Mouse (Mus musculus) midbrain, embryonic 11.5 days (tissue): Measurements from ENCODE around the gene Mast4. TPM values are rescaled to one million over a fixed set of nuclear protein-coding genes. Genes with fewer than 3 reads are reported as not detected.

Experiments
- ATAC-seq: fragments of 200-750 bp; cut with Nextera tagmentation; 2 replicates; pipeline ENCODE4 v1.8.0; 2017; ENCODE audit warnings: moderate TSS enrichment, moderate library complexity; ENCODE audit not compliant: low FRiP score
- DNase-seq: peaks from one replicate; pipeline ENCODE4 v3.0.0; 2015; ENCODE audit warnings: low spot score; ENCODE audit errors: missing footprints
- H3K27ac ChIP-seq: fragments of 300-500 bp; sonication (generic); 2 replicates; pipeline ENCODE4 v1.5.1; 2014; ENCODE audit warnings: low read depth, low read length
- H3K27me3 ChIP-seq: fragments of 300-500 bp; sonication (generic); 2 replicates; pipeline ENCODE4 v1.6.1; 2014; ENCODE audit warnings: mild to moderate bottlenecking, low read length, moderate library complexity, mixed read lengths; ENCODE audit not compliant: control insufficient read depth, insufficient read depth
- H3K36me3 ChIP-seq: fragments of 300-500 bp; sonication (generic); 2 replicates; pipeline ENCODE4 v1.6.1; 2014; ENCODE audit warnings: mild to moderate bottlenecking, low read length, moderate library complexity, mixed read lengths; ENCODE audit not compliant: control insufficient read depth, insufficient read depth
- H3K4me1 ChIP-seq: fragments of 300-500 bp; sonication (generic); 2 replicates; pipeline ENCODE4 v1.6.1; 2014; ENCODE audit warnings: low read length; ENCODE audit not compliant: control insufficient read depth, insufficient read depth
- H3K4me2 ChIP-seq: fragments of 300-500 bp; sonication (generic); 2 replicates; pipeline ENCODE4 v1.6.1; 2014; ENCODE audit warnings: mild to moderate bottlenecking, moderate library complexity
- H3K4me3 ChIP-seq: fragments of 300-500 bp; sonication (generic); 2 replicates; pipeline ENCODE4 v1.5.1; 2014; ENCODE audit warnings: low read depth, low read length
- H3K9ac ChIP-seq: fragments of 300-500 bp; sonication (generic); 2 replicates; pipeline ENCODE4 v1.6.1; 2014; ENCODE audit warnings: low read length
- H3K9me3 ChIP-seq: fragments of 300-500 bp; sonication (generic); 2 replicates; pipeline ENCODE4 v1.6.1; 2016; ENCODE audit warnings: low read length; ENCODE audit not compliant: control insufficient read depth
- WGBS: fragments of 180-500 bp; shearing (Covaris S2); extraction: QIAGEN DNeasy Blood & Tissue Kit; methylation state at CpG from one replicate; pipeline ENCODE4 v1.1.7; 2014; 5-methylcytosine and 5-hydroxymethylcytosine counted together
- polyA plus RNA-seq: library from polyadenylated mRNA; unstranded; fragments of >200 nt; fragmentation: Nextera tagmentation; extraction: Ambion mirVana; gene quantifications from 2 replicates; pipeline ENCODE4 v1.2.1, GENCODE M21; 2014

Mast4 gene
- polyA plus RNA-seq, 1 experiment from 2014 or later, result 20.4 TPM

DNA sequence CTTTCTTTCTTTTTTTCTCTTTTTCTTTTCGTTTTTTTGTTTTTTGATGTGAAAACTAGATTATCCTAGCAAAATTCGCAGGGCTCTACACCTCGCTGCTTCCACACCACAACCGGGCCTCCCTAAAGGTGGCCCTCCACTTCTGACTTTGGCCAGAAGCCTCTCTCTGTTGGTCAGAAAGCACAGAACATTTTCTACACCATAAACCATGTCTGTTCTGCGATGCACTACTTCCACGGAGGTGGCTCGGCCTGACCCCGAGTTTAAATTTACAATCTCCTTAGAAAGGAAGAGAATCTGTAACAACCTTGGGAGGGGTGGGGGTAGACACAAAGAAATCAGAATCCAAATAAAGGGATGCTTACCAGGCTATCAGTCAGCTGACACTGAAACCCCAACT, 458.8 kb downstream of the Mast4 start:
- H3K9me3 ChIP-seq, result no peaks in the 10 kb centered on the region
- DNase-seq, result no peak
- no peak overlapping the region for H3K9ac ChIP-seq
- no peaks in the 10 kb centered on the region for H3K36me3 ChIP-seq
- no peak overlapping the region for H3K4me2 ChIP-seq
- H3K4me3 ChIP-seq, result no peak overlapping the region
- H3K27me3 ChIP-seq, result no peaks in the 10 kb centered on the region
- WGBS, result 70% methylated on average over 8 of the region's 8 CpGs
- H3K4me1 ChIP-seq, result peaks cover 6% of the 10 kb centered on the region
- H3K27ac ChIP-seq, result no peak overlapping the region
- no peak for ATAC-seq

DNA sequence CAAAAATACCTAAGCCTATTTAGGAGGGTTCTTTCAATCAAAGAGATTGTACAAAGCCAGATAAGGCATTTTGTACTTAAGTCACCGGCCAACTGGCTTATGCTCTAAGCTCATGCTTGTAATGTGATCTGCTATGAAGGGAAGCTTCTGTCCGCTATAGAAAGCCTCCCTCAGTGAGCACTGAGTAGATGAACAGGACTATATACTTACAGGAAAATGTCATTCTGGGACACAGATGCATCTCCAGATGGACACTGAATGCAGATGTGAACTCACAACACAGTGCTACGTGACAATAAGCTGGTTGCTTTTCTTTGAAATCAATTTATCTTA, 459.2 kb downstream of the Mast4 start:
- Histone ChIP-seq H3K4me1 (peaks cover 6% of the 10 kb centered on the region), H3K4me3 (no peak overlapping the region), H3K9ac (no peak overlapping the region), H3K4me2 (no peak overlapping the region), H3K27me3 (no peaks in the 10 kb centered on the region), H3K27ac (no peak overlapping the region), H3K36me3 (no peaks in the 10 kb centered on the region), H3K9me3 (no peaks in the 10 kb centered on the region)
- ATAC-seq, result no peak
- WGBS, result 49% methylated on average over 3 of the region's 3 CpGs
- no peak for DNase-seq

DNA sequence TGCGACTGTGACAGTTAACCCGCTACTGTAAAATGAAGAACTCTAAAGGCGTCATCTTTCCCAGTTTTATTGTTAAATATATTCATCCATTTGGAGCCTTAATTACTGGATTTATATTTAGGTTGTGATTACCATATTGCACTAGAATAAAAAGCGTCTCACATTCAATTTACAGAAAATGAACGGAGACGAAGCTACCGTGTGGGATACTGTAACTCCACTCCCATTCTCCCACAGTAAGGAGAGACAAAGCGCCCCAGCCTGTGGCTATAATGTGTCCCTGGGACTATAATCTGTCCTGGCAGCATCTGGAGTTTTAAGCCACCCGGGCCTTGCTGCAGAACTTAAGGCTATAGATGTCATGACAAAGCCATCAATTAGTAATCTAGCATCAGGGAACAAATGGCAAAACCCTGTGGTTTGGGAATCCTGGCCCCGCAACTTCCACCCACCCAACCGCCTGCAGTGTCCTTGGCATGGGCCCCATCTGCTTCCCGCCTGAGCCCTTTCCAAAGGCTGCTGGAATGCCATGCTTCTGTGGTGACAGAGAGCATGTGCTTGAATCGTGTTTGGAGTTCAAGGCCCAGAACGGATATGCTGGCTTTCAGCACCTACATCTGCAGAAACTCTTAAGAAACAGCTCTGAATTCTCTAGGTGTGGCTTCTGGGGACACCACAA, 459.7 kb downstream of the Mast4 start:
- H3K27ac ChIP-seq, result no peak overlapping the region
- H3K4me2 ChIP-seq, result no peak overlapping the region
- ATAC-seq (no peak), DNase-seq (no peak)
- H3K36me3 ChIP-seq, result no peaks in the 10 kb centered on the region
- 83% methylated on average over 14 of the region's 14 CpGs for WGBS
- no peak overlapping the region for H3K4me3 ChIP-seq
- H3K4me1 ChIP-seq, result peaks cover 6% of the 10 kb centered on the region
- no peak overlapping the region for H3K9ac ChIP-seq
- no peaks in the 10 kb centered on the region for H3K27me3 ChIP-seq
- H3K9me3 ChIP-seq, result no peaks in the 10 kb centered on the region

DNA sequence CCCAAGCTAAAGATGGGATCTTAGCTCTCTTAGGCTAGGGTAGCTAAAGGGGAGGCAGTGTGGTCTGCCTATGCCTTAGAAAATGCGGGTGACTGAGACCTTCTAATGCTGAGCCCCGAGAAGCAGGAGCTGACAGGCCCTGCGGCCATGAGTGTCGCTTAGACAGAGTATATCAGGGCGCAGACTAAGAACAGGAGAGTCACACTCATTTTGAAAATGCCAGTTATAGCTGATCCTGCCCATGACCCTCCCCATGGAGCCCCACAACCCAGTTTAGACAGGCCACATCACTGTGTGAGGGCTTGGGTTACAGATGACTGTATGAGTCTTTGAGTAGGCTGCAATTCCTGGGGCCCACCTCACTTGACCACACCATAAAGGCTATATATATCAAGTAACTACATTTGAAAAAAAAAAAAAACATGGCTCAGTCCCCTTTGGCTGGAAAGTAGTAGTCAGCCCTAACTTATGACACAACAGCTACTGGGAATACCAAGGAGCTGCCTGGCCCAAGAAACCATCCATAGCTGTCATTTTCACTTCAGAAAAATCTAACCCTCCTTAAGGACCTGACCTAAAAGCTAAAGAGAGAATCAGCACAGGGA, 460.8 kb downstream of the Mast4 start:
- no peak for ATAC-seq
- Histone ChIP-seq H3K4me3 (no peak overlapping the region), H3K27me3 (no peaks in the 10 kb centered on the region), H3K36me3 (no peaks in the 10 kb centered on the region), H3K9ac (no peak overlapping the region), H3K4me1 (peaks cover 6% of the 10 kb centered on the region), H3K9me3 (peaks cover 3% of the 10 kb centered on the region; the same call in 1 of the 2 replicates), H3K4me2 (no peak overlapping the region), H3K27ac (no peak overlapping the region)
- 92% methylated on average over 5 of the region's 5 CpGs for WGBS
- DNase-seq, result no peak

DNA sequence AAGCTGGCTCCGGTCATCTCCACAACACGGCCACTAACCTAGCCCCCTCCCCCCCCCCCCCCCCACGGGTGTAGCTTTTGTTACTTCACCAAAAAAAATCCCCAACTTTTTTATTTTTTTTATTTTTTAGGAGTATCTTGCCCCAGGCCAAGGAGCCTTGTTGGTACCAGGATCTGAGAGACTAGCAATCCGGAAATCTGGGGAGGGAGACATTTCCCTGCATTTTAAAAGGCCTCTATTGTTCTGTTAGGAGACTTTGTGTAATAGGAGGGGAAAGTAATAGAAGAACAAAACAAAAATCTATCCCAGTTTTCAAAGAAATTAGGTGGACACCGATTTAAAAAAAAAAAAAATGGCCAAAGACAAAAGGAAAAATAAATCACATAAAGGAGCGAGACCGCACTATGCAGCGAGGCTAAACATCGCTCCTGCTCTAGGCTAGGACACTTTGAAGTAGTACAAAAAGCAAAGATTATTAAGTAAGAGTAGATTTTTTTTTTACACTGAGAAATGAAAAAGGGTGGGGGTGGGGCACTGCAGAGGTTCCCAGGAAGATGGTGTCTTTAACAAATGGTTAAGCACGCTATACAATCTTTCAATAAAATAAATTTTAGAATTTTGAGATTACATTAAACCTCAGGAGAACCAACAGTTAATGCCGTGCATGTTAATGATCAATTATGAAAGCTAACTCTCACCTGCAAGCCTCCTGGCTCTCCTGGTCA, 462.8 kb downstream of the Mast4 start:
- Histone ChIP-seq H3K9ac (no peak overlapping the region), H3K36me3 (no peaks in the 10 kb centered on the region), H3K4me2 (no peak overlapping the region), H3K4me3 (no peak overlapping the region), H3K4me1 (no peaks in the 10 kb centered on the region; the same call in 1 of the 2 replicates), H3K27me3 (no peaks in the 10 kb centered on the region), H3K27ac (no peak overlapping the region), H3K9me3 (peaks cover 8% of the 10 kb centered on the region; the same call in 1 of the 2 replicates)
- DNase-seq, result no peak
- WGBS, result 71% methylated on average over 11 of the region's 11 CpGs
- no peak for ATAC-seq

DNA sequence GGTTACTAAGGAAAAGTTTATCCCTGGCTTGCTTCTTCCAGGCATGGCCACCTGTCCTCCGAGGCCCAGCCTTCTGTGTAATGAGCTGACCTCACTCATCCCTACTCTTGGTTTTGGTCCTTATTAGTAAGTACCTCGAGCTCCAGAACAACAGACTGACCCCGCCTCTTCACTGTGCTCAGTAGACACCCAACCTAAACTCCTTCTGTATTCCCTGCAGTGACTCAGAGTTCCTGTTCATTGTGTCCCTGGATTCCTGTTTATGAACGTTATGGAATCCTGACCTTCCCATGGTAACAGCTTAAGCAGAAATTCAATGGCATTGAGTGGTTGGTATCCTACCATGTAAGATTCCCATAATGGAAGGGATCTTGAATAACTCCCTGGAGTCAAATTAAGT, 464.8 kb downstream of the Mast4 start:
- H3K27me3 ChIP-seq, result no peaks in the 10 kb centered on the region
- no peak overlapping the region for H3K9ac ChIP-seq
- H3K4me1 ChIP-seq, result no peaks in the 10 kb centered on the region
- H3K27ac ChIP-seq, result no peak overlapping the region
- H3K4me2 ChIP-seq, result no peak overlapping the region
- peaks cover 8% of the 10 kb centered on the region; the same call in 1 of the 2 replicates for H3K9me3 ChIP-seq
- DNase-seq, result no peak
- no peak for ATAC-seq
- no peak overlapping the region for H3K4me3 ChIP-seq
- WGBS, result 87% methylated on average over 4 of the region's 4 CpGs
- H3K36me3 ChIP-seq, result no peaks in the 10 kb centered on the region

DNA sequence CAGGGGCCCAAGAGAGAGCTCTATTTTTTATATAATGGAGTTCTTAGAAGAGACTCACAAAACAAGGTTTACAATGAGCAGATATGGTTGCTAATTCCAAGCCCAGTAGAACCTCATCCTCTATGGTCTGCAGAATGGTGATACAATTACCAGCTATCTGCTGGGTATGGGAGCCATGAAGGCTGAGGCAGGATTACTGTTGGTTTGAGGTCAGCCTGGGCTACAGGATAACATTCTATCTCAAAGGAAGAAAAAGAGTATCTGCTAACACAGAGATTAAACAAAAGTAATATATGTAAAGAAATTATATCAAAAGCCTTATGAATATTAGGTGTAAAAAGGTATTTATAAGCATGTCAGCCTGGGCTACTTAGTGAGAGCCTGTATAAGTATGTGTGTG, 467.5 kb downstream of the Mast4 start:
- Histone ChIP-seq H3K27me3 (no peaks in the 10 kb centered on the region), H3K9ac (no peak overlapping the region), H3K4me3 (no peak overlapping the region), H3K36me3 (no peaks in the 10 kb centered on the region), H3K4me2 (no peak overlapping the region), H3K27ac (no peak overlapping the region), H3K9me3 (peaks cover 8% of the 10 kb centered on the region; the same call in 1 of the 2 replicates), H3K4me1 (no peaks in the 10 kb centered on the region)
- ATAC-seq, result no peak
- DNase-seq, result no peak

DNA sequence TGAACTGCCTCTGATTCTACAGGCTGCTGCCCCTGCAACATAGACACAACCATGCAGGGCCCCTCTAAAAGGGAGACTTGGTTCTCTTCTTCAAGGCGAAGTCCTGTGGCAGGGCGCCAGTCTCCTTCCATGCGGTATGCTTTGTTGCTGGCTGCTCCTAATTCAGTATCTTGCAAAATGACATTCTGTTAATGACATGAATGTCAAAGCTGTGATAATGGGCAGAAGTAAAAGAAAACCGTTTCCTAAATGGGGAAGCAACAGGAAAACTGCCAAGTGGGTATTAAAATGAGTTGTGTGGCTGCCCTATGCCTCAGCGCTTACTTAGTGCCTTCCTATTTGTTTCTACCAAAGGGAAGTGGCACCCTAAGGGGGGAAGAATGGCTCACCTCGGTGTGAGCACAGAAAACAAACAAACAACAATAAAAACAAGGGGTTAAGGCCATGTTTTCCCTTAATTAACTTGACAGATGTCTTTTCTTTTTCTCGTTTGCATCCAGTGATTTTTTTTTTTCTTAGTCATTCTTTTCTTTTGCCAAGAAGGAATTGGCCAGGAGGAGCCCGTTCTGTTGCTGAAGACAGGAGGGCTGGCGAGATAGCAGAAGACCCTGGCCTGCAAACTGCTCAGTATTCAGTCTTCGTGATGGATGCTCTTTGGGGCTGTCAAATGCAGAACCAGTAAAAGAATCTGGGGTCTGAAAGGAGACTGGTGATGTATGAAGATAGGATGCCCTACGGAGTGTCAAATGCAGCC, 468.1 kb downstream of the Mast4 start:
- H3K27ac ChIP-seq, result no peak overlapping the region
- ATAC-seq, result no peak

DNA sequence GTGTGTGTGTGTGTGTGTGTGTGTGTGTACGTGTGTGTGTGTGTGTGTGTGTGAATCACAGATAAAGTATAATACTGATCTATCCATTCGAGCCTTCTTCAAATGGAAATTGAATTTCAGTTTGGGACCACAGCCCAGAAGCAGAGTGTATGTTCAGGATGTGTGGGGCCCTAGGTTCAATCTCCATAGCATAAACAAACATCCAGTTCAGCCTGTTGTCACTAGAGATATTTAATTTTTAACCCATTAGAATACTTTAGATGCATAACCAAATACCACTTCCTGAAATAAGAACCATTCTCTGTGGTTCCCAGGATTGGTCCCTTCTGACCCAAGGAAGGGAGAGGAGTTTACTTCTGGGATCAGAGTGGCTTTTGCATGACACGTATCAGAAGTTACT, 468.8 kb downstream of the Mast4 start:
- ATAC-seq (no peak), DNase-seq (no peak)
- Histone ChIP-seq H3K4me3 (no peak overlapping the region), H3K4me1 (no peaks in the 10 kb centered on the region), H3K4me2 (no peak overlapping the region), H3K27ac (no peak overlapping the region), H3K36me3 (no peaks in the 10 kb centered on the region), H3K9ac (no peak overlapping the region), H3K9me3 (peaks cover 8% of the 10 kb centered on the region; the same call in 1 of the 2 replicates), H3K27me3 (no peaks in the 10 kb centered on the region)
- WGBS, result 75% methylated on average over 3 of the region's 3 CpGs

More for the DNA sequence above, 468.1 kb downstream of the Mast4 start:
- DNase-seq, result no peak
- Histone ChIP-seq H3K4me3 (no peak overlapping the region), H3K9me3 (peaks cover 8% of the 10 kb centered on the region; the same call in 1 of the 2 replicates), H3K9ac (no peak overlapping the region), H3K4me1 (no peaks in the 10 kb centered on the region), H3K4me2 (no peak overlapping the region), H3K36me3 (no peaks in the 10 kb centered on the region), H3K27me3 (no peaks in the 10 kb centered on the region)
- WGBS, result 58% methylated on average over 11 of the region's 11 CpGs
